Mouse (Mus musculus) thymus, postnatal 25 days (tissue): ENCODE data around the gene Kank1.

ENCODE experiments used
- DNase-seq: peaks from one replicate; pipeline ENCODE4 v3.0.0; 2022

Kank1 gene

GRCm38 (mm10) chr19:25315458-25315889 is 78.7 kb downstream of the Kank1 start:
- DNase-seq, result no peak

- peak; percentile 30 for DNase-seq
Measured at GRCm38 (mm10) chr19:25315993-25316392, 79.2 kb downstream of the Kank1 start.

GRCm38 (mm10) chr19:25324265-25324664 is 87.5 kb downstream of the Kank1 start:
- DNase-seq, result no peak

- no peak for DNase-seq
Measured at GRCm38 (mm10) chr19:25325113-25326001, 88.6 kb downstream of the Kank1 start.

- no peak for DNase-seq
Measured at GRCm38 (mm10) chr19:25326002-25326300, 89.2 kb downstream of the Kank1 start.

- DNase-seq, result no peak
Measured at GRCm38 (mm10) chr19:25327633-25328032, 90.9 kb downstream of the Kank1 start.

GRCm38 (mm10) chr19:25334360-25334759 is 97.6 kb downstream of the Kank1 start:
- peak; percentile 52 for DNase-seq

GRCm38 (mm10) chr19:25336731-25337130 is 100.0 kb downstream of the Kank1 start:
- DNase-seq, result no peak

GRCm38 (mm10) chr19:25340630-25341620 is 104.2 kb downstream of the Kank1 start:
- peak; percentile 9 for DNase-seq

- no peak for DNase-seq
Measured at GRCm38 (mm10) chr19:25342026-25342425, 105.3 kb downstream of the Kank1 start.

- DNase-seq, result no peak
Measured at GRCm38 (mm10) chr19:25343657-25344322, 107.0 kb downstream of the Kank1 start.

- DNase-seq, result no peak
Measured at GRCm38 (mm10) chr19:25344371-25344770, 107.6 kb downstream of the Kank1 start.

GRCm38 (mm10) chr19:25345972-25346371 is 109.2 kb downstream of the Kank1 start:
- no peak for DNase-seq

- no peak for DNase-seq
Measured at GRCm38 (mm10) chr19:25347515-25347914, 110.7 kb downstream of the Kank1 start.

GRCm38 (mm10) chr19:25351257-25351955 is 114.6 kb downstream of the Kank1 start:
- no peak for DNase-seq

- no peak for DNase-seq
Measured at GRCm38 (mm10) chr19:25357094-25357493, 120.3 kb downstream of the Kank1 start.

- DNase-seq, result no peak
Measured at GRCm38 (mm10) chr19:25358486-25359120, 121.8 kb downstream of the Kank1 start.

GRCm38 (mm10) chr19:25360571-25361029 is 123.8 kb downstream of the Kank1 start:
- DNase-seq, result peak; percentile 47

- no peak for DNase-seq
Measured at GRCm38 (mm10) chr19:25361956-25362355, 125.2 kb downstream of the Kank1 start.

GRCm38 (mm10) chr19:25365698-25366097 is 128.9 kb downstream of the Kank1 start:
- no peak for DNase-seq

- no peak for DNase-seq
Measured at GRCm38 (mm10) chr19:25366620-25367019, 129.8 kb downstream of the Kank1 start.

GRCm38 (mm10) chr19:25370428-25370827 is 133.7 kb downstream of the Kank1 start:
- no peak for DNase-seq
